Mouse (Mus musculus): ENCODE measurements around the gene Spsb3.
A peak's percentile ranks its signal among the peaks of the same experiment; 100 is the strongest.

Gene Spsb3

GRCm38 (mm10) chr17:24896993-24897269 lies 10.5 kb downstream of the Spsb3 start:
- DNase-seq (ENCODE audit: low spot score): no peak

- no peak for DNase-seq (ENCODE audit: low spot score)
Observed at GRCm38 (mm10) chr17:24897600-24897999, 11.2 kb downstream of the Spsb3 start.

- DNase-seq (ENCODE audit: low spot score): no peak
Observed at GRCm38 (mm10) chr17:24898041-24898854, 11.8 kb downstream of the Spsb3 start.

DNA sequence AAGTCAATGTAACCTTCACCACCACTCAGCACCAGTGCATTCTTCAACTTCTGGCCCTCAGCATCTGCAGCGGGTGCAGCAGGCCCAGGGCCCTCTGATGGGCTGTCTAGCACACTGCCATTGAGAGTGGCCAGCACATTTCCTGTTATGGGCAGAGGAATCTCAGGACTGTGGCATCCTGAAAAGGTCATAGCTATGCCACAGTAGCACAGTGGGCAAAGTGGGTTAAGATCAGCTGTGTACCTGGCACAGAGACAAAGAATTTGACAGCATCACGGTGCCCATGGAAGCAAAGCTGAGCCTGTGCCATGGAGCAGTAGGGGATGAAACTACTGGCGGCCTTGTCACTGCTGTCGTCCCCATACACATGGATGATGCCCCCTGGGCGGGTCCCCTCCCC lies 12.7 kb downstream of the Spsb3 start:
- no peak for DNase-seq (ENCODE audit: low spot score)

GRCm38 (mm10) chr17:24900014-24900413 lies 13.6 kb downstream of the Spsb3 start:
- DNase-seq (ENCODE audit: low spot score): no peak

- DNase-seq (ENCODE audit: low spot score): no peak
Observed at GRCm38 (mm10) chr17:24902124-24902523, 15.7 kb downstream of the Spsb3 start.

- DNase-seq (ENCODE audit: low spot score): peak; percentile 41
Observed at GRCm38 (mm10) chr17:24902671-24903474, 16.4 kb downstream of the Spsb3 start.

DNA sequence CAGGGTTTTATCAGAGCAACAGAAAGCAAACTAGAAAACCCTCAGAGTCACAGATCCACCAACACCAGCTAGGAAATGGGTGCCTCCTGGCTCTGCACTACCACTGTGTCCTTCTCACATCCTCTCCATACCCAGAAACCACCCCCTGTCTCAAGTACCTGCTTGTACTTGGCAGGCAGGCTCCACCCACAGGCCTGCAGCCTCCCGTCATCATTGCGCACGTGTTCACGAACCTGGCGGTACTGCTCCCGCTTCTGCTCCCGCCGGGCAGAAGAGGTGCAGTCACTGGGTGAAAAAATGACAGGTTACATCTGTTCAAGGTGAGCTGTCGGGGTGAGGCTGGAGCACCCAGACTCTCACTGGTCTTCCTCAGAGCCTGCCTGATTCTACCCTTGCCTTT lies 17.3 kb downstream of the Spsb3 start:
- no peak for DNase-seq (ENCODE audit: low spot score)

DNA sequence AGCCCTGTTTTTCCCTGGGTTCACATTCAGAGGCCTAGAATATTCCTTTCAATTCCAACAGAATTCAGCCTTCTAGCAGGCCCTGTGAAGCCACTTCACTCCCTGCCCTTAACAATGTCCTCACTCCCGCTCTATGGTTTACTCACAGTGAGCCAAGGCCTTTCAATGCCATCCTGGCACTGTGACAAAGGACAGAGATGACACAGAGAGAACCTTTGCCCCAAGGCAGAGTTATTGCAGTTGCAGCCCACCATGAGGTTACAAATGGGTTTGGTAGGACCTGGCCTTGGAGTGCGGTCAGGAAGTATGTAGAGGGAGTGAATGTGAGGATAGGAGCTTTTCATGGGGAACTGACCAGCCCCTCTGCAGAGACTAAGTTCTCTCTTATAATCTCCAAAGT lies 21.1 kb downstream of the Spsb3 start:
- no peak for DNase-seq (ENCODE audit: low spot score)

- no peak for DNase-seq (ENCODE audit: low spot score)
Observed at GRCm38 (mm10) chr17:24913984-24914383, 27.5 kb downstream of the Spsb3 start.

- DNase-seq (ENCODE audit: low spot score): no peak
Observed at GRCm38 (mm10) chr17:24923246-24923645, 36.8 kb downstream of the Spsb3 start.

- no peak for DNase-seq (ENCODE audit: low spot score)
Observed at GRCm38 (mm10) chr17:24929506-24929905, 43.1 kb downstream of the Spsb3 start.

- no peak for DNase-seq (ENCODE audit: low spot score)
Observed at GRCm38 (mm10) chr17:24932431-24932830, 46.0 kb downstream of the Spsb3 start.

DNA sequence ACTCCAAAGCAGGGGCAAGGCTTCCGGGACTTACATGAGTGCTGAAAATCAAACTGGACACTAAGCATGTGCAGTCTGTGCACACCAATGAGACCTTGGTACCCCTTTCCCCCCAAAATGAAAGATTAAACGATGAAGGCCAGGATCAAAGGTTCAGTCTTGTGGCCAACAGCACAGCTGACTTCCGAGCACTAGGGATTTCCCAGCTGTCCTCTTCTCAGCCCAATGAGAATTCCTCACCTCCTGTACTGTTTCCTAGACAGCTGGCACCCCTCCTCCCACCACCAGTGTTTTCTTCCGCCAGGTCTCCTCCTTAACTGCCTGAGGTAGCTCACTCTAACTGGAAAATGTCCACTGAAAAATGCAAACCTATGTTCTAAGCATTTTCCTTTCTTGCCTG lies 46.7 kb downstream of the Spsb3 start:
- DNase-seq (ENCODE audit: low spot score): no peak

DNA sequence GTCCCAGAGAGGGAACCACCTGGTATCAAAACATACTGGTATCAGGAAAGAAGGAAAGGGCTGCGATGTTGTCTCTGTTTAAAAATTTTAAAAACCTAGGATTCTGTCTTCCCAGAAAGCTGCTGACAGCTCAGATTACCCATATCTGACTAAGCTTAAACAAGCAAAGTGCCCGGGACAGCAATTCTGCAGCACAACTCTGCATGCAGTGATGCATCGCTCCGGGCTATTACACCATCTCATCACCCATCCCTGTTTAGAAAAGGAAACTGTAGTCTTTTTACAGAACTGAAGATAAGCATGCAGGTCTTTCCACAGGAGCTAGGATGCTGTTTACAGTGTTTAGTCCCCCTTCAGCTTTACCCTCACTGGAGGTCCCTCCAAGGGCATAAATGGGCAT lies 48.5 kb downstream of the Spsb3 start:
- no peak for DNase-seq (ENCODE audit: low spot score)

- DNase-seq (ENCODE audit: low spot score): no peak
Observed at GRCm38 (mm10) chr17:24935666-24936065, 49.2 kb downstream of the Spsb3 start.

GRCm38 (mm10) chr17:24936259-24937237 lies 50.1 kb downstream of the Spsb3 start, which contains the start of gene Mapk8ip3:
Gene Mapk8ip3 (minus strand): TSS chr17:24936977.
- peak; percentile 97 for DNase-seq (ENCODE audit: low spot score)

DNA sequence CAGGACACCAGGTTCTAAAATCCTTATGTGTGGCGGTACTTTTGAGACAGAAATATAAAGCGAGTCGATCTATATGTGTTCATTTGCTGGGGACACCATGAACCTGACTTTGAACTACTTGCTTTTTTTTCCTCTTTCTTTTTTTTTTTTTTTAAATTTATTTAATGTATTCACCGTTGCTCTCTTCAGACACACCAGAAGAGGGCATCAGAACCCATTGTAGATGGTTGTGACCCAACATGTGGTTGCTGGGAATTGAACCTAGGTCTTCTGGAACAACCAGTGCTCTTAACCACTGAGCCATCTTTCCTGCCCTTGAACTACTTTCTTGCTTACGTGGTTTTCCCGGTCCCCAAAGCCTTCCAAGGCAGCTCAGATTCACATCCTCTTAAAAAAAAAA lies 50.8 kb downstream of the Spsb3 start:
- DNase-seq (ENCODE audit: low spot score): no peak

All from embryo, embryonic 10 days (tissue).